Mouse (Mus musculus) regulatory T cell (primary cell): ENCODE measurements around the gene Idh3a.
"Not testable (repeated sequence)": the region's sequence is repeated elsewhere in the genome, so short reads cannot be mapped to it uniquely, and the experiment has no call there.

Experiments
- in situ Hi-C: fragments of 300-600 bp; cut with MboI, MseI; formaldehyde crosslinking; loops from one replicate; pipeline ENCODE4 v1.15.1; 2025; ENCODE audit warnings: high pct_unique_total_duplicates

The Idh3a gene

DNA sequence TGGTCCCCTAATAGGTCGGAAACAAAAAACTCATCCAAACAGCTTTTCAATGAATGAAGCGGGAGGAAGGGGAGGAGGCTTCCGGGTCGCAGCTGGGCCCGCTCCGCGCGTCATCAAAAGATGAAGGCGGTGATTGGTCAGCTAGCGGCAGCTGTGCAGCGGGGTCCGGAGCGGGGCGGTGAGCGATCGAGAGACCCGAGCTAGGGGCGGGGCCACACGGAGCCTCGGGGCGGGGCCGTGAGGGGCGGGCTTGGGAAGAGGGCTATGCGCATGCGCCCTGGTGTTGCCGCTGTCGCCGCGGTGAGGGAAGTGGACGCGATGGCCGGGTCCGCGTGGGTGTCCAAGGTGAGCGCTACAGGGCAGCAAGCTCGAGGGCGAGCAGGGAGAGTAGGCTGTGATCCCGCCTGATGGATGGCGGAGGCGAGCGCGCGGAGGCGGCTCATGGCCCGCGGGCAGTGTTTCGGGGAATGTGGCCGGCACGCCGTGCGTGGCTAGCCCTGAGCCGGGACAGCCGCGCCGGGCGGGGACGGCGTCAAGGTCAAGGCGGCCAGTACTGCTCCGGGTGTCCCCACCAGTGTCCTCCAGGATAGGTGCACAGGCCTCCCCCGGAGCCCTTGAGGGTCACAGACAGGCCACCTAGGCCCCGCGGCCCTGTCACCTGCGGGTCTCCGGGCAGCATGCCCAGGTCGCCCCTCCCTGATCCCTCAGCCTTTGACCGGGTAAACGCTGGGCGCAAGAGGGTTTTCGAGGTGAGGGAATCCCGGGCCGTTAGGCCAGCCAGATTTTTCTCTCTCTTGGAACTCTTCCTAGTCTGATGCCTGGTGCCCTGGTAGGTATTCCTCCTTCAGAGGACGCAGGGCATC, at the start of gene Idh3a:
Gene Idh3a, plus strand, starts transcription at position 136 of the 863 bp plus-strand sequence.
- in situ Hi-C loops = no loop called here

DNA sequence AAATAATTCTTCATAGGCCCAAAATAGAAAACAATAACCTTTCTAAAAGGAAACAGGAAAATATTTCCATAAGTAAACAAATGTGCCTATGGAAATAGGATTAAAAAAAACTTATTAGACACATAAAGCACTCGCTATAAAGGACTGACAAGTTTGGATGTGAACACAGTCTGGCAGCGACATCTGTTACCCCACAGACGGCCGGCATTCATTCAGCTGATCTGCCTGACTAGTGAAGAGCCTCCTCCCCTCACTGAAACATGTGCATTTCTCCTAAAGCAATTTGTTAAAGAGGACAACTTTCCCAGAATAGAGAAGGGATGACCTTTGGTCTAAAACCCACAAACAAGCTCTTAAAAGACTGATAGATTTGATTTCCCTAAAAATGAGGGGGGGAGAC, 49.1 kb upstream of the Idh3a start:
- in situ Hi-C loops = loop anchor here (5.0 kb wide), 1 partner anchor 200 kb away; no protein-coding TSS in a partner anchor

DNA sequence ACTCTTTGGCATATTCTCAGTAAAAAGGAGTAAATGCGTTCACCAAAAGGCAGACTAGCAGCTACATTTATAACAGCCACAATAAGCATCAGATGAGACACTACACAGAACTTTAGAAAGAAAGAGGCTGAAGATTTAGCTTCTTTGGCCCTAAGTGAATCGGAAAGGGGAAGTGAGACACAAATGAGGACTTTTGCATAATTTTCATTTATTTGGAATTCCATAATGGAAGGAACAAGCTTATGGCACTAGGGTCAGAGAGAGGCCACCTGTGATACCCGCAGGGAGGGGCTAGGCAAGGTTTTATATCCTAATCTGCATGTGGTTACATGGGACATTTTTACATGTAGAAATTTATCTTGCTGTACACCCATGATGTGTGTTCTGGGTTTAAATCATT, 48.7 kb upstream of the Idh3a start:
- in situ Hi-C loops = loop anchor here (5.0 kb wide), 1 partner anchor 200 kb away; no protein-coding TSS in a partner anchor

DNA sequence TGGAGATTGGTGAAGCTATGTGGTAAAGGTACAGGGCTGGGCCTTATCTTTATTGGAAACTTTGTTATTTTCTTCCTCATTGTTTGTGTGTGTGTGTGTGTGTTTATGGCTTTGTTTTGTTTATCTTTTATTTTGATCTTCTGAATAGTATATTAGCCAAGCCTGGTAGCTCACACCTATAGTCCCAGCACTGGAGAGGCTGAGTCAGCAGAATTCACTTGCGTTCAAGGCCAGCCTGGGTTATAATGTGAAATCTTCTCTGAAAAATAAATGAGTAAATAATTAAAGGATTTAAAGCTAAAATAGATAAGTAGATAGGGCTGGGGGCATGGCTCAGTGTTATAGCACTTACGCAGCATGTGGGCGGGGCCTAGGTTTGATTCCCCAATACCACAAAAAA, 47.9 kb upstream of the Idh3a start:
- in situ Hi-C loops = loop anchor here (5.0 kb wide), 1 partner anchor 201 kb away; no protein-coding TSS in a partner anchor

DNA sequence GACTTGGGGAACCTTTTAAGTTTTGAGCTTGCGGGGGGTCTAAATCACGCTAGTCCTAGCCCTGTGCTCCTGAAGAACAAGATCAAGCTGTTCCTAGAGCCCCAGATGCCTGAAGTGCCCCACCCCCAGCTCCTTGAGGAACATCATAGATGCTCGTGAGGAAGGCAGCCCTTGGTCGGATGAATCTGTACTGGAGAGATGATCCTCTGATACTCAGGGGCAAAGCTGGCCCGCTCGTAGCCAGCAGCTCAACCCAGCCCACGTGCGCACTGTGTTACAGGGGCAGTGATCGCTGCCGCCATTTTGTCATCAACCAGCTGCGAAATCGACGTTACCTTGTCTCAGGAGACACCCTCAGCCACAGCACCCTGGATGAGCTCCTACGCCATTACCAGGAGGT, 47.5 kb upstream of the Idh3a start, which contains the start of gene Sh2d7:
Gene Sh2d7, plus strand, starts transcription at position 301 of the 400 bp plus-strand sequence.
- in situ Hi-C loops = loop anchor here (5.0 kb wide), 1 partner anchor 201 kb away; no protein-coding TSS in a partner anchor

DNA sequence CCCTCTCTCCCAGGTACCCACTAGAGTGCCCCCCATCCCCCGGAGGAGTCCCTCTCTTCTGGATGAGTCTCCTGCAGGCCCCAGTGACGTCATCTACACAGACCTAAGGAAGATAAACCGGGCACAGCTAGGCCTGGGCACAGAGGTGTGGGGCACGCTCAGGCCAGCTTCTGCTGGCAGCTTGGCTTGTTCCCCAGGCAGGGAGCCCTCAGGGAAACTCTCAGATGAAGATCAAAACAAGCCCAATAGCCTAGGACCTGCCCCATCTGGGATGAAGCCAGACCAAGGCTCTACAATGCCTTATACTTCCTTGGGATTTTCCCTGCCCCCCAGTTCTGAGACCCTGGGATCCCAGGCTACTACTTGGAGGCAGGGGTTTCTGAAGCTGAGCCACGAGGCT, 45.3 kb upstream of the Idh3a start:
- in situ Hi-C loops = no loop called here

DNA sequence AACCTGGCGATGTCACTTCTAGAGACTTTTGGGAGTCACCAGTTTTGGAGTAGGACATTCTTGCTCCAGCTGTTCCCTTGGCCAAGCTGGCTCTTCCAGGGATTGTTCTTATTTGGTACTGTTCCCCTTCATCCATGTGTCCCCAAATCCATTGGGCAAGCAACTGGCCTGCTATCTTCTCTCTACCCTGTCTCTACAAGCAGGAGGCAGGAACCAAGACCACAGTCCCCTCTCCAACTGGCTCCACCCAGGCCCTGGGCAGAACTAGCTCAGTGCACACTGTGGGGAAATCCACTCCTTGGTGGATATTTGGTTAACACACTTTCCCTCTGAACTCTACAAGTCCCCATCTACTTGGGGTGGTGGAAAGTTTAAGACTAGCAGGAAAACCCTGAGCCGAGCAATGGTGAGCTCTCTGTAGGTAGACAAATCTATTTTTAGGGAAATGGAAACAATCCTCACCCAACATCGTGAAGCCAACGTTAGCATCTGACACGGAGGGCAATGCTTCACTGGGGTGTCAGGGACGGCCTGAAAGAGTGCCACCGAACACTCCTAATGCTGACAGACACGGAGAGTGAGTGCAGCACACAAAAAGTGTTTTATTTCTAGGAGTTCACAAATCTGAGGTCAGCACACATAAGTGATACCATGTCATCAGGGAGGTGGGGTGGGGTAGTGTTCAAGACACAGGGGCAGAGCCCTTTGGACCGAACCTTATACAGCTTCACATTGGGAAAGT, 41.8 kb upstream of the Idh3a start:
- in situ Hi-C loops = no loop called here

DNA sequence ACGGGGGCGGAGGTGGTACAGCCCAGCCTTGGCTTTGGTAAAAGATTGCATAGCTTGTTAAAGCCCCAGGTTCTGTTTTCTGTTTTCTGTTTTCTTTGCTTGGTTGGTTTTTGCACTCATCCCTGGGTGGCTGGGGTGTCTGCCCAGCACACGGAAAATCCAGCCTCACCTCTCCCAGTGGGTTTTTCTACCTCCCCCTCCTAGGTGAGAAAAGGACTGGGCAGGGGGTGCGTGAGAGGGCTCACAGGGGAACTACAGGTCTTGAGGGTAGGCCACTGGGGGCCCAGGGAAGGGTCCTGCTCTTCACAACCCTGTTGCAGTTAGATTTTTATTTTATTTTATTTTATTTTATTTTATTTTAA, 41.2 kb upstream of the Idh3a start:
- in situ Hi-C loops = no loop called here

DNA sequence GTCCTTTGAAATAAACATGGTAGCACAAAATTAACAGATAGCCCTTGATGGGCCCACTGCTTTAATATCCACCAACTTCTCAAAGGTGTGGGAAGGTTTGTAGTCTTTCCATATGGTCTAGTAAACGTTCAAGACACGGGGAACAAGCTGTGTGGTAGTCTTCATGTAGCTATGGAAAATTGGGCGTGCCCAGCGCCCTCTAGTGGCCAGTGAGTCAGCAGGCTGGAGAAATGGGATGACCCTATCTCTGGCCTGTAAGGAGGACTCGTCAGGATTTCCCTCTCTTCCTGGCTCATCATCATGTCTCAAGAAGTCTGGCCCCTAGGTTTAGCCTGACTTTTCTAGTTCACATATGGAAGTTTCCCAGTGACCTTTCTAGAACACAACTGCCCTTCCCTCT, 38.6 kb upstream of the Idh3a start:
- in situ Hi-C loops = no loop called here

DNA sequence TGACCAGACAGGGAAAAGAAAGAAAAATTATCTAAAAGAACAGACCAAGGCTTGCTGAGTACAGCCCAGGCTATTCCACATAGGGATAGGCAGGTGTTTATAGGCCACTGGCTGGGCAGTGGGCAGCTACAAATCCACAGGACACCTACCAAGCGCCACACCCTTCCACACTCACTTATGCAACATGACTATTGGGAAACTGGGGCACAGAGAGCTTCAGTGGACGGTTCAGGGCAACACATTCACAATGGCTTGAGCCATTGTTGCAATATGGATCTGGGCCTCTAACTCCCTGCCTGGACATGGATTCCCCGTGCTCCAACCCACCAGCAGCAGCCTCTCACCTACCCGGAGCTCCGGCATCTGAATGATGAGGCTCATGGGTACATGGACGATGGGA, 36.7 kb upstream of the Idh3a start:
- in situ Hi-C loops = no loop called here

DNA sequence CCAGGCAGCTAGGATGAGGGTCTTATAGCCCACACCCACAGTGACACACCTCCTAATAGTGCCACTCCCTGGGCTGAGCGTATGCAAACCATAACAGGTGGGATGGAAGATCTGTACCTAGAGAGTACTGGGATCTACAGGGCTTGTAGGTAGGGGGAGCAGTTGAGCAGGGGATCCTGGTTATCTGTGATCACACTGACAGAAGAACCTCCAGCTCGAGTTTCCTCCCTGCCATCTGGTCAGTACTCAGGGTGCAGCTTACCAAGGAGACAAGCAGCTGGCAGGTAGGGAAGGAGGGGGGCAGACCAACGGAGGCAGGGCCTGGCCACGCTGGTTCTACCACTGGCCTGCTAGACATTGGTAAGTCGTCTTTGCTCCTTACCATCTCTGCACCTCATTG, 33.7 kb upstream of the Idh3a start:
- in situ Hi-C loops = no loop called here

DNA sequence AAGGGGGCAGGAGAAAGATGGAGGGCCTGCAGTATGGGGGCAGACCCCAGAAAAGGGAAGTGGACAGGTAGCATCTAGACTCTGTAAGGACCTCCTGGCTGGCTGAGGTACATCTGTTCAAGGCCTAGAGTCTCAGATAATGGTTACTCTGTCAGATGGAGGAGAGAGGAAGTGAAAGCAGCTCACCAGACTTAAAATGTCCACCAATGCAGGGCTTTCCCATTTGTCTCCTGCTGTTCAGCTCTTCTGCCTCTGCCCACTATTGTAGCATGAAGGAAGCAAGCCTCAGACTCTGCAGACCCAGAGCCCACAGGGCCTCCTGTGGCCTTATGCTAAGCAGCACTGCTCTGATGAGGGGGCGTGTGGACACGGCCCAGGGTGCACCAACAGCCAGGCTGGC, 31.1 kb upstream of the Idh3a start:
- in situ Hi-C loops = no loop called here

DNA sequence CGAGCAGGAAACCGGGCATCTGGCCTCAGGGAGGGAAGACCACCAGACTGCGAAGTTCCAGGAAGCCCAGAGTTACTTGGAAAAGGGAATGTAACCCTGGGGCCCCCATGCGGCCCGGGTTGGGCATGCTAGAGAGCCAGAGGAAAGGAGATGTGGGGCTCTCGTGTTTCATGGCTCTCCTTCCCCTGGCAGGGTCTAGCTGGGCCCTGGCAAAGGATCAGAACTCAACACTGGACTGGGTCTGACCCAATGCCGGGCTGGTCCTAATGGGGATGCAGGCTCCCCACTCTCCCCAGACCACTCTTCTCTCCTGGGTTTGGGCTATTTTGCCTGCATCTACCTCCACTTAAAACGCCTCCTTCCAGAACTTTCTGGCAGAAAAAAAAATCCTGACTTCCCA, 27.4 kb upstream of the Idh3a start:
- in situ Hi-C loops = no loop called here

DNA sequence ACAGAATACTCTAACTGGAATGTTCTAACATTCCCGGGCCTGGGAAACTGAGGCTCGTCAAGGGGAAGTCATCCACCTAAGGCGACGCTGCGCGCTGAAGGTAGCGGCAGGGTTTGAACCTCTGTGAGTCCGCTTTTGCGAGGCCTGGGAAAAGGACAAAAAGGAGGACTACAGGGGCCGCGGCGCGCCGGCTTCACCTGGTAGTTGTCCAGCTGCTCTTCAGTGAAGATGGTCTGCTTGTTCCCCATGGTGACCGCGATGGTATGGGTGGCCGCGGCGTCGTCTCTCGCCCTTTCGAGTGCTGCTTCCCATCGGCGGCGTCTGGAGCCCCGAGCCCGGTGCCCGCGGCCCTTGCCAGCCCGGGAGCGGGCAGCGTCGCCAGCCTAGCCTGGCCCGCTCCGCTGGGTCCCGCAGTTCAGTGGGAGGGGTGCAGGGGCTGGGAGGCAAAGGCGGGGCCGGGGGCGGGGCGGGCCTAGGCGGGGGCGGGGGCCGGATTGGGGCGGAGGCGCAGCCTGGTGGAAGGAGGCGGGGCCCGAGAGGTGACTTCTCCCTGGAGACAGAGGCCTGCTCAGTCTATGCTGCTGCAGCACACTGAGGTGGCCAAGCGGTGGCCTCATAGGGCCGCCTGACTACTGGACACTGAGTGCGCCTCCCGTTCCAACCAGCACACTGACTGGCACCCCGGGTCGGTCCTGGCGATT, 26.2 kb upstream of the Idh3a start, which contains the start of gene Cib2:
Gene Cib2, minus strand, starts transcription at position 448 of the 701 bp plus-strand sequence.
- in situ Hi-C loops = no loop called here

DNA sequence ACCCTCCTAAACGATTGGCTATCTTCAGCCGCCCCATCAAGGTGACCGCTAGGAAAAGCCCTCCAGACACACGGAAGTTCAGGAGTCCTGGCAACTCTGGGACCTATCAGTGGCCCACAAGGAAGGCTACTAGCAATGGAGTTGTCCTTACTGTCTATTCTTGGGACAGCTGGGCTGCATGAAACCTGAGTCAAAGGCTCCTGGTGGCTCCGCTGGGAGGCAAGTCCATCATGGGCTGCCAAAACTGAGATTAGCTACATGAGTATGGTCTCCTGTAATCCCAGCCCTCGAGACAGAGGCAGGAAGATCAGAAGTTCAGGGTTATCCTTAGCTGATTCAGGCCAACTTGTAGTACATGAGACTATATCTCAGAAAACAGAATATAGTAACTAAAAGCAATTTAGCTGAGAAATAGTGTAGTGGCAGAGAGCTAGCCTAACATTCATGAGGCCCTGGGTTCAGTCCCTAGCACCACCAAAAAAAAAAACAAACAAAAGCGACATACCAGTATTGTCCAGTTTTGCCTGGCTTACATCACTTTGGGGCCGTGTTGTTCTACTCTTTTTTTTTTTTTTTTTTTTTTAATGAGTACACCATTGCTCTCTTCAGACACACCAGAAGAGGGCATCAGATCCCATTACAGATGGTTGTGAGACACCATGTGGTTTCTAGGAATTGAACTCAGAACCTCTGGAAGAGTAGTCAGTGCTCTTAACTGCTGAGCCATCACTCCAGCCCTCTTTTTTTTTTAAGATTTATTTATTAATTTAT, 25.1 kb upstream of the Idh3a start:
- in situ Hi-C loops = no loop called here

DNA sequence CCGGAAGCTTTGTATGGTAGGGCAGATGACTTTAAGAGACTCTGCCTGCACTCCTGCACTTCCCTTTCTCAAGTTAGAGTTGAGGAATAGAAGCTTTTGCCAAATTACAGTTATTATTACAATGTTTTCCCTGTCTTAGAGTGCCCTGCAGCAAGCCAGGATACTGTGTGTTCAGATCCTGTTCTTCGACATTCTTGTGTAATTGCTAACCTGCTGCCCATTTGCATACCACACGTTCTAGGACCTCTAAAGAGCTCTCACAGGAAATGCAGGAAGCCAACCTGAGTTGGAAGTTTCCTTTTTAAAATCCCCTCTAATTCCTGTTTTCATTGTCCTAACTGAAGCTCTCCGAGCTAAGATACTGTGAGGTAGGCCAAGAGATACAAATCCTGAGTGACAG, 19.2 kb upstream of the Idh3a start:
- in situ Hi-C loops = no loop called here

DNA sequence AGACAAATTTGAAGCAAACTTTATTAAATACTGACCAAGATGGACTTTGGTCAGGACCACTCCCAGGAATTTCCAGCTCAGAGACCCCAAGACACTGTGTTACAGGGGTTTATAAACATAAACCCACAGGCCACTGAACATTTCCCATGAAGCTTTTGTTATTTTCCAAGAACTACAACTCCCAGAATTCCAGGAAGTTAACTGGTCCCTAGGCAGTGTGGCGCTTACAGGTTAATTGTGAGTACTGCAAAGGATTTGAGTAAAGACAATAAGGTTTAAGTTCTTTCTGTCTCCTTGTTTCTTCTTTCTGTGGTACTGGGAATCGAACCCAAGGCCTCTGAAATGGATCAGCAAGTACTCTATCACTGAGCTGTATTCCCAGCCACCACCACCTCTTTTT, 17.4 kb upstream of the Idh3a start:
- in situ Hi-C loops = no loop called here

DNA sequence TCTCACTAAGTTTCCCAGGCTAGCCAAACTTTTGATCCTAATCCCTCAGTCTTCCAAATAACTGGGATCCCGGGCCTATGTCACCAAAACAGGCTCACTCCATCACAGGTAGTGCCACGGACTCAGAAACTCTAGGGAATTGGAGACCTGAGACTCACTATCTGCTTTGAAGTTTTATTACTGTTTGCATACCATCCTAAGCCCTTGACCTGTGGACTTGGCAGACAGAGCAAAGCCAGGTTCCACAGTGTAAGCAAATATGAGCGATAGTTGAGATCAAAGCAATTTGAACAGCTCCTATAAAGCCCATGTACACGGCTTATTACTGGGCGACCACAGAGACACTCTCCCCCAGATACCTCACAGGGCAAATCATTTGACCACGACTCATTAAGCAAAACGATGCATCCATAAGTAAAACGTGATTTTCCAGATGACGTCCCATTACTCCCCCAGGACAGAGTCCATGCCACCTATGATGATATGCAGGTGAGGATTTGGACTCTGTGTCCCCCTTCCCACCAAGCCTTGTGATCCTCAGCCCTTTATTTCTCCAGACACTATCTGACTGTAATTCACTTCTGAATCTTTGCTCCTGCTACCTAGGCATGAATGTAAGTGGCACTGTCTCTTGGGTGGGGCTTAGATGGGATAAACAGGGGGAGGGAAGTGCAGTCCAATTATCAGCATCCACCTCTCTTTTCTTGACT, 14.8 kb upstream of the Idh3a start:
- in situ Hi-C loops = no loop called here

DNA sequence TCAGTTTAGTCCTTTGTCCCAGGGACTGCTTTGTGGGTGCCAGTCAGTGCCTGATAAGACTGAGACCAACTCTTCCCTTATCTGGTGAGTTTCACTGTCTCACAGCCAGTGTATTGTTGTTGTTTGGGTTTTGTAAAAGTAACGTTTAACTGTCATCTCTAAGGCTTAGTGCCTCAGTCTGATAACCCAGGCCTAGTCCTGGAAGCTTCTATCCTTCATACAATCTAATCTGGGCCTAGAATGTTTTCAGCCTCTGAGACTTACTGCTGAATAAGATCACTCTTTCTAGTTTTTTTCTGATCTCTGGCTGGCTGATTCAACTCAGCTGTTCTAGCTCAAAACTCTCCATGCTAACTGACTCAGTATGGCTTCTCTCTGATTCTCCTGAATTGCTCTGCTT, 2.4 kb upstream of the Idh3a start:
- in situ Hi-C loops = no loop called here

DNA sequence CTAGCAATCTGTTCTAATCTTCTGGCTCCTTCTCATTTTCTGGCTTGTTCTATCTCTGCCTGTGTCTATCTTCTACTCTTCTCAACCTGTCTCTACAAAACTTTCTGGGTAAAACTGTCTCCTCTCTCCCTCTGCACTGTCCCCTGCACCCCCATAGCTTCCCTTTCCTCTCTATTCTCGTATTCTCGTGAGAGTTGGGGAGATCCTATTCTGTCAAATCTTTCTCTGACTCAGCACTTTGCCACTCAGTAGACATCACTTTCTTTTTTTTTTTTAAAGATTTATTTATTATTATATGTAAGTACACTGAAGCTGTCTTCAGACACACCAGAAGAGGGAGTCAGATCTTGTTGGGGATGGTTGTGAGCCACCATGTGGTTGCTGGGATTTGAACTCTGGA, 2.0 kb upstream of the Idh3a start:
- in situ Hi-C loops = not testable (repeated sequence)

DNA sequence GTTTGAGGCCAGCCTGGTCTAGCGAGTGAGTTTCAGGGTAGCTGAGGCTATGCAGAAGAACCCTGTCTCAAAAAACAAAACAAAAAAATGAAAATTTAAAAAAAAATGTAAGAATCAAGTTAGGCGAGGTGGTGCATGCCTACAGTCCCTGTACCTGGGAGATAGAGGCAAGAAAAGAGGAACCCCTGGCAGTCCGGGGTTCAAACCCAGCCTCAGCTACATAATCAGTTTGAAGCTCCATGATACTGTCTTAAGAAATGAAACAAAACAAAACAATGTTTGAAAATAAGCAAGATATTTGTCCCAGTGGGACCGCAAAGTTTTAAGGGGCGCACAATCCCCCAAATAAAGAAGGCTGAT, 315 bp upstream of the Idh3a start:
- in situ Hi-C loops = no loop called here
